Mouse (Mus musculus) embryonic facial prominence, embryonic 13.5 days (tissue): ENCODE measurements at regions not wholly inside any gene's neighbourhood (a gene's known extent, or its start where the extent isn't known, plus 50 kb on each side); places are given as distances from the start of the nearest gene placed in this dataset.

ENCODE experiments used
- ATAC-seq: fragments of 200-750 bp; cut with Nextera tagmentation; 2 replicates; pipeline ENCODE4 v1.8.0; 2017; ENCODE audit warnings: low read depth; ENCODE audit not compliant: insufficient number of reproducible peaks, insufficient read depth, low FRiP score, low TSS enrichment
- H3K27ac ChIP-seq: fragments of 300-500 bp; sonication (generic); 2 replicates; pipeline ENCODE4 v1.5.1; 2015; ENCODE audit warnings: moderate library complexity, mild to moderate bottlenecking, inconsistent platforms
- H3K27me3 ChIP-seq: fragments of 300-500 bp; sonication (generic); 2 replicates; pipeline ENCODE4 v1.6.1; 2015; ENCODE audit warnings: mild to moderate bottlenecking, inconsistent platforms
- H3K36me3 ChIP-seq: fragments of 300-500 bp; sonication (generic); 2 replicates; pipeline ENCODE4 v1.6.1; 2015; ENCODE audit warnings: mild to moderate bottlenecking, inconsistent platforms
- H3K4me1 ChIP-seq: fragments of 300-500 bp; sonication (generic); 2 replicates; pipeline ENCODE4 v1.6.1; 2015; ENCODE audit warnings: inconsistent platforms
- H3K4me2 ChIP-seq: fragments of 300-500 bp; sonication (generic); 2 replicates; pipeline ENCODE4 v1.6.1; 2015; ENCODE audit warnings: moderate library complexity, mild to moderate bottlenecking, inconsistent platforms
- H3K4me3 ChIP-seq: fragments of 300-500 bp; sonication (generic); 2 replicates; pipeline ENCODE4 v1.5.1; 2015; ENCODE audit warnings: mild to moderate bottlenecking, inconsistent platforms
- H3K9ac ChIP-seq: fragments of 300-500 bp; sonication (generic); 2 replicates; pipeline ENCODE4 v1.6.1; 2015; ENCODE audit warnings: mild to moderate bottlenecking, inconsistent platforms
- H3K9me3 ChIP-seq: fragments of 300-500 bp; sonication (generic); 2 replicates; pipeline ENCODE4 v1.6.1; 2016; ENCODE audit warnings: inconsistent platforms
- WGBS: fragments of 180-500 bp; shearing (Covaris S2); methylation state at CpG from one replicate; pipeline ENCODE4 v1.1.7; 2015; ENCODE audit warnings: mixed read lengths; 5-methylcytosine and 5-hydroxymethylcytosine counted together

DNA sequence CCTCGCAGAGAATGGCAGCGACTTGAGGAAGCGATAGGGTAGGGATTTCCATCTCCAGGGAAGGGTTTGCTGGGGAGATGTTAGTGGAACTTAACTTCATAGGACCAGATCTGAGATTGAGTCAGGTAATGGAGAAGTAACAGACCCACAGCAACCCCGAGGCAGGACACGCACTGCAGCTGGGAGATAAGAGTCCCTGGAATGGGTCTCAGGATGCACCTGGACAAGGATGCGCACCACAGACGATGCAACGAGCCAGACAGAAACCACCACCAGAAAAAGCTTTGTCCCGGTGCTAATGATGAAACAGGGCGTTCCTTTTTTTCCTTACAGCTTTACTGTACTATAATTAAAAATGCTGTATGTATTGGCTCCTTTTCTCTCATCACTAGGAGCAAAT lies 470.9 kb upstream of the Jarid2 start:
- no peak overlapping the region for H3K4me2 ChIP-seq
- ATAC-seq: no peak
- H3K27me3 ChIP-seq: no peaks in the 10 kb centered on the region
- no peak overlapping the region for H3K4me3 ChIP-seq
- no peaks in the 10 kb centered on the region for H3K9me3 ChIP-seq
- no peak overlapping the region for H3K27ac ChIP-seq
- WGBS: 93% methylated on average over 10 of the region's 10 CpGs
- H3K4me1 ChIP-seq: peaks cover 11% of the 10 kb centered on the region
- no peaks in the 10 kb centered on the region for H3K36me3 ChIP-seq
- no peak overlapping the region for H3K9ac ChIP-seq

DNA sequence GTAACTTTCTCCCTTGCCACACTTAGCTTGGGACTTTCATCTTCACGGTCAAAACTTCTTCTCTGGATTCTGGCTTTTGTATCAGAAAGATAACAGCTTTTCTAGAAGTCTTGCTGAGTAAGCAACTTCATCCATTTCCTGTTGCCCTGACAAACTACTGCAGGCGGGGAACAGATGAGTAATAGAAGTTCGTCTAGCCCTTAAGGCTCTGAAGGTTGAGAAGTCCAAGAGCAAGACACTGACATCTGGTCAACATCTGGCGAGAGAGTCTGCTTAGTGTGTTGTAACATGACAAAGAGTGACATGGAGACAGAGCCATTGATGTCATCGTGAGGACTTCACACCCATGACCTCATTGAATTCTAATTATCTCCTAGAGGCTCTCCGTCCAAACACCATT lies 469.2 kb upstream of the Jarid2 start:
- H3K4me2 ChIP-seq: no peak overlapping the region
- H3K36me3 ChIP-seq: no peaks in the 10 kb centered on the region
- peaks cover 11% of the 10 kb centered on the region for H3K4me1 ChIP-seq
- no peak overlapping the region for H3K4me3 ChIP-seq
- ATAC-seq: no peak
- H3K27ac ChIP-seq: no peak overlapping the region
- no peaks in the 10 kb centered on the region for H3K9me3 ChIP-seq
- H3K9ac ChIP-seq: no peak overlapping the region
- WGBS: 58% methylated on average over 6 of the region's 6 CpGs
- no peaks in the 10 kb centered on the region for H3K27me3 ChIP-seq

DNA sequence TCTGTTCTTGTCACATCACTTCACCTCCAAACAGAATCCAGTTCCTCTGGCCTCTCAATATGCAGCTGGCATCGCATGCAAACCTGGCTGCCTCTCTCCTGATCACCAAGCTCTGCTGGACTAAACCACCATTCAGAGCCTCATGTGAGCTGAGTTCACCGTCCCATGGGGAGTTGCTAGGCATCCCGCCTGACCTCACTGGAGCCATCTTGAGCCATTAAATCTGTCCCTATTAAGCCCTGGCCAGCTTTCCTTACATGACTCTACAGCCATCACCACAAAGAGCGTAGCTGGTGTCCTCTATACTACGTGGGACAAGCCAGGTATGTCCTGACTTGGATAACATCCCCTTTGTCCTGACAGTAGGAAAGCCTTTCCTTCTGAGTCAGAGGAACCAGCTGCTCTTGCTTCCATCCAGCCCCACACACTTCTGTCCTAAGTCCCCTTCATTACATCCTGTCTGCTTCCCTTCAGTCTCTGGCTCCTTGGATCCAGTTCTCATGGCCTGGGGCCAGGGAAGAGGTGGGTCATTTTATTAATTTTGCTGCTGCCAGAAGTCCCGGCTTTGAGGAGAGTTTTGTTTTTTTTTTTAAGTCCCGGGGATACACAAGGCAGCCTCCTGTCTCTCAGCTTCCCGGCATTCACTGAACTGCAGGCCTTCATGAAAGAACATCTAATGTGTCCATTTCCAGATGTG lies 468.5 kb upstream of the Jarid2 start:
- no peak for ATAC-seq
- no peak overlapping the region for H3K9ac ChIP-seq
- no peaks in the 10 kb centered on the region for H3K9me3 ChIP-seq
- 53% methylated on average over 8 of the region's 8 CpGs for WGBS
- no peaks in the 10 kb centered on the region for H3K36me3 ChIP-seq
- H3K27ac ChIP-seq: no peak overlapping the region
- no peak overlapping the region for H3K4me2 ChIP-seq
- H3K27me3 ChIP-seq: no peaks in the 10 kb centered on the region
- H3K4me3 ChIP-seq: no peak overlapping the region
- peaks cover 11% of the 10 kb centered on the region for H3K4me1 ChIP-seq

DNA sequence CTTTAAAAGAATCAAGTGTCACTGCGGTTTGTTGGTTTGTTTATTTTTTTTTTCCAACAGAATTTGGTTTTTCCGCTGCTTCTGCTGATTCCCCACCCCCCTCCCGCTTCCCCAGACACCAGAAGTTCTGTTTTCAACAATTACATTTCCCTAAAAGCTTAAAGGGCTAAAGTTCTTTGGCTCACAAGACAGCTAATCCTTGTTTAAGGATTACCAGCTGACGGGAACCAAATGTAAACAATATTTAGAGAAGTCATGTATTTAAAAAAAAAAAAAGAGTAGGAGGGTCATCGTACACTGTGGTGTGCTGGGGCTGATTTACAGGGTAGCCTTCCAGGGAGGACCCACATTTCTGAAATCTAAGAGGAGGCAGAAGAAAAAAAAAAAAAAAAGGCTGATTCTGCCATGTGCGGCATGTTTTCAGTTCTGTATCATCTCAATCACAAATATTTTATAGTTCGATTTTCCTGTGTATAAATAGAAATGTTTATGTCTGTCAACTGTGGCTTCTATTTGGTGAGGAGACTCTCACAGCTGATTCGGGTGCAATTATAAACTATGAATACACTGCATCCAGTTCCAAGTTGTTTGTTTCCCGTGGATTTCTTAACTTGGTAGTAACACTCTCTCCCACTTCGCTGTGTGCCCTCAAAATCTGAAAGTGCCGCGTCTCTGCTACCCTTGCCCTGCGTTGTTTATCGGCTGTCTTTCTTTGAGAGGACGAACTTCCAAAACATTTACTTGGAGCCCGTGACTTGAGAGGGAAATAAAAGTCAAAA lies 456.3 kb upstream of the Jarid2 start:
- no peak overlapping the region for H3K9ac ChIP-seq
- H3K4me2 ChIP-seq: 0 out of 2 replicates have a peak overlapping the region, but pooled peaks have one; percentile 20
- H3K4me3 ChIP-seq: no peak overlapping the region
- H3K36me3 ChIP-seq: no peaks in the 10 kb centered on the region
- 51% methylated on average over 16 of the region's 16 CpGs for WGBS
- no peak overlapping the region for H3K27ac ChIP-seq
- no peak for ATAC-seq
- H3K27me3 ChIP-seq: no peaks in the 10 kb centered on the region
- H3K4me1 ChIP-seq: peaks cover 9% of the 10 kb centered on the region; the same call in 1 of the 2 replicates
- H3K9me3 ChIP-seq: no peaks in the 10 kb centered on the region

DNA sequence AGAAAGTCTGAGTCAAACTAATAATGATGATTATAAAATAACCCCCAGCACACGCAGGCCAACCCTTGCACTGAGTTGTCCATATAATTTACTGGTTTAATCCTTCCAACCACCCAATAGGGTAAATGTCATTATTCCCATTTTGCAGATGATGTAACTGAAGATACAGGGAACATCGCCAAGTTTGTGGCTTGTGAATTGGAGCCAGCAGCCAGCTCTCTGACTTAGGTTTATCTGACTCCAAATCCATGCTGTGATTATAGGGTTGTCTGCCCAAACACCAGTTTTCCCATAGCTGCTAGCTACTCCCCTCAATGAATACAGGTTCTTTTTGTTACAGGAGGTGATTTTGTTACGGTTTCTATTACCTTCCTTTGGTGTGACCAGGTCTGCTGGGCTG lies 451.3 kb upstream of the Jarid2 start:
- Histone ChIP-seq H3K4me1 (peaks cover 23% of the 10 kb centered on the region), H3K36me3 (no peaks in the 10 kb centered on the region), H3K9me3 (no peaks in the 10 kb centered on the region), H3K27me3 (peaks cover 6% of the 10 kb centered on the region; the same call in 1 of the 2 replicates), H3K9ac (no peak overlapping the region), H3K27ac (no peak overlapping the region), H3K4me3 (no peak overlapping the region), H3K4me2 (no peak overlapping the region)
- no peak for ATAC-seq
- WGBS: 67% methylated on average over 3 of the region's 3 CpGs

DNA sequence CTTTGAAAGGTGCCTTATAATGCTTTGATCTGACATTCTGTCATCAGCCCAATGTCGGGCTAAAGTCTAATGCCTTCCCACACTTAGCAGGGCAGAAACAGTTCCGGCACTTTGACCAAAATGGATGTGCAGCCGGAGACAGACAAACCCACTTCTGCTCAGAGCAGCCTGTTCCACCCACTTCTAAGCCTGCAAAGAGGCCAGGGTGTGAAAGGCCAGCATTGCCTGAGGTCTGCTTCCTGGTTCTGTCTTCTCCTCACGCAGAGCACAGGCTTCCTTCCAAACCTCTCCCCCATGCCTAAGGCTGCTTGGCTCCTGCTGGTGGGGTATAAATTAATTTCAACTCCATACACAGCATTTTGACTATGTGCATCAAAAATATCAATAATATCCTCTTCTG lies 450.2 kb upstream of the Jarid2 start:
- Histone ChIP-seq H3K27me3 (peaks cover 6% of the 10 kb centered on the region; the same call in 1 of the 2 replicates), H3K4me1 (peaks cover 19% of the 10 kb centered on the region), H3K4me2 (no peak overlapping the region), H3K9me3 (no peaks in the 10 kb centered on the region), H3K9ac (no peak overlapping the region), H3K4me3 (no peak overlapping the region), H3K36me3 (no peaks in the 10 kb centered on the region), H3K27ac (no peak overlapping the region)
- WGBS: 32% methylated on average over 4 of the region's 4 CpGs
- no peak for ATAC-seq

DNA sequence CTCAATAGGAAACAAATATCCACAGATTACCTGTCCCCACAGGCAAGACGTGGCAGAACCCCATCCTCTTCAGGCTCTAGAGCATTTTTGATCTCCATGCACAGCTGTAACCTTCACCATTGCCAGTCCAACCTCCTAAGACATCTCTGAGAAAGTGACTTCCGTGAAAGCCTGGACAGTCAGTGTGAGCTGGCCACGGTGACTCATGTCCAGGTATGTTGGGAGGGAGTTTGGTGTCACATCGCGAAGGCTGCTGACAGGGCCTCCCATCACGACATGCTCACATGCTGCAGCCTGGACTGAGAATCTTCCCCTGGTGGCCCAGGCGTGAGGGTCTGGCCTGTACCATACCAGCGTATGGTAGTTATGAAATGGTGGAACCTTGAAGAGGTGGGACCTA lies 449.0 kb upstream of the Jarid2 start:
- 94% methylated on average over 8 of the region's 8 CpGs for WGBS
- no peaks in the 10 kb centered on the region for H3K36me3 ChIP-seq
- no peak for ATAC-seq
- H3K4me3 ChIP-seq: no peak overlapping the region
- no peak overlapping the region for H3K4me2 ChIP-seq
- no peaks in the 10 kb centered on the region for H3K9me3 ChIP-seq
- H3K4me1 ChIP-seq: peaks cover 19% of the 10 kb centered on the region
- H3K27ac ChIP-seq: no peak overlapping the region
- no peak overlapping the region for H3K9ac ChIP-seq
- H3K27me3 ChIP-seq: peaks cover 6% of the 10 kb centered on the region; the same call in 1 of the 2 replicates

DNA sequence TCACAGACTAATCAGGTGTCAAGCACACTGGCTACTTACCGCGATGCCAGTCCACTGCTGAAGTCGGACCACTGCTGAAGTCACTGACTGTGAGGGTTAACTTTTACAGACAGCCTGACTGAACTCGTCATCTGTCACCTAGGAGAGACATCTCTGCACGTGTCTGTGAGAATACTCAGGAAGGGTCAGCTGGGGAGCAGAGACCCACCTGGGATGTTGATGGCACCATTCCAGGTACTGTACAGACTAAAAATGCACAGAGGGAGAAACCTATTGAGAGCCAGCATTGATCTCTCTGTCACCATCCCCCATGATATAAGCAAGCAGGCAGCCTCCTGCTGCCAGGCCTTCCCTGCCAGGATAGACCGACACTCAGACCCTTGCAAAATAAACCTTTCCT lies 447.5 kb upstream of the Jarid2 start:
- Histone ChIP-seq H3K27ac (no peak overlapping the region), H3K9me3 (no peaks in the 10 kb centered on the region), H3K4me2 (no peak overlapping the region), H3K4me3 (no peak overlapping the region), H3K9ac (no peak overlapping the region), H3K36me3 (no peaks in the 10 kb centered on the region), H3K27me3 (peaks cover 6% of the 10 kb centered on the region; the same call in 1 of the 2 replicates), H3K4me1 (peaks cover 19% of the 10 kb centered on the region)
- no peak for ATAC-seq
- 71% methylated on average over 6 of the region's 6 CpGs for WGBS

DNA sequence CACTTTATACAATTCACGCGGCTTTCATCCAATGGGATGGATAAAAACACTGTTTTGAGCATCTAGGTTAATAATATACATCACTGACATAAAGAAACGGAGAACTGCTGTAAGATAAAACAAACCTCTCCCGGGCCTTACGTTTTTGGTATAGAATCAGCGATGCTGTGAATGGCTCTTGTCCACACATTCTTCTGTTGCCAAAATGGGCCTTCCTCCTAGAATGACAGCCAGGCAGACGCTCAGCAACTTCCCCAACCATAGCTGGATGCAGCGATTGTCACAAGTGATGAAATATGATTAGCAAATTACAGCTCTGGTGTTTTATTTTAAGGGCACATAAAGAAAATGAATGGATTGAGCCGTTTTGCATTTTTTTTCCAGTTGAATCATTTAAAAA lies 447.0 kb upstream of the Jarid2 start:
- peaks cover 6% of the 10 kb centered on the region; the same call in 1 of the 2 replicates for H3K27me3 ChIP-seq
- WGBS: 73% methylated on average over 9 of the region's 9 CpGs
- H3K9me3 ChIP-seq: no peaks in the 10 kb centered on the region
- no peak overlapping the region for H3K27ac ChIP-seq
- H3K4me2 ChIP-seq: no peak overlapping the region
- no peaks in the 10 kb centered on the region for H3K36me3 ChIP-seq
- no peak overlapping the region for H3K4me3 ChIP-seq
- ATAC-seq: no peak
- no peak overlapping the region for H3K9ac ChIP-seq
- H3K4me1 ChIP-seq: peaks cover 19% of the 10 kb centered on the region

DNA sequence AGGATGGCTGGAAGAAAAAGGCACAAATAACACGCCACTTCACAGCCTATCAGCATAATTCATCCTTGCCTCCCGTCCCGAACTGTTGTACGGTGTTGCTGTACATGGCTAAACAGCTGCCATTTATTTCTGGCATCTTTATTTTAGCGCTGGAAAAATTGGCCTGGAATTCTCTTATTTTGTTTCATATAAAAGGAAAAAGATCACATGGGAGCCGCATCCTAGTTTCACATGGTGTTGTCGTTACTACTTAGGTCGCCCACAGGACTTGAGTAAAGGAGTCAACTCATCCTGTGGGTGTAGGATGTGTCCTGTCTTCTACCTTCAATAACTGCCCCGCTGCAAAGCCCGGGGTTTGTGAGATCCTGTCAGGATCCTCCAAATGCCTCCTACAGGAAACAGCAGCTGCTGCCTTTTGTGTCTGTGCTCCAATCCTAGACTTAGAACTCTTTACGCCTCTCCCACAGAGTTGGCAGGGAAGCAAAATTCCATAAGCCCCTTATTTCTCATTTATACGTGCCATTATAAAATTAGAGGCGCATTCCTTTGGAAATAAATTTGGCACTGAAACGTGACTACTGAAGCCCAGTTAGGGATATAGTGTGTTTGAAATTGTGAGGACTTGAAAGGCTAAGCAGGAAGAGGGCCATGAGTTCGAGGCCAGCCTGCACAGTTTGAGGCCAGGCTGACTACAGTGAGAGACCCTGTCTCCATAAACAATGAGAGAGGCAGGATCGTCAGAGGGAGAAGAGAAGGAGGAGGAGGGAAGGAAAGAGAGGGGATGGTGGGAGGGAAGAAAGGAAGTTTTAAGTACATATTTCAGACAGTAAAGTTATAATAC lies 446.3 kb upstream of the Jarid2 start:
- ATAC-seq: no peak
- H3K27me3 ChIP-seq: peaks cover 6% of the 10 kb centered on the region; the same call in 1 of the 2 replicates
- no peak overlapping the region for H3K27ac ChIP-seq
- no peak overlapping the region for H3K9ac ChIP-seq
- no peaks in the 10 kb centered on the region for H3K36me3 ChIP-seq
- peaks cover 19% of the 10 kb centered on the region for H3K4me1 ChIP-seq
- H3K4me3 ChIP-seq: no peak overlapping the region
- 59% methylated on average over 16 of the region's 16 CpGs for WGBS
- no peaks in the 10 kb centered on the region for H3K9me3 ChIP-seq
- no peak overlapping the region for H3K4me2 ChIP-seq

DNA sequence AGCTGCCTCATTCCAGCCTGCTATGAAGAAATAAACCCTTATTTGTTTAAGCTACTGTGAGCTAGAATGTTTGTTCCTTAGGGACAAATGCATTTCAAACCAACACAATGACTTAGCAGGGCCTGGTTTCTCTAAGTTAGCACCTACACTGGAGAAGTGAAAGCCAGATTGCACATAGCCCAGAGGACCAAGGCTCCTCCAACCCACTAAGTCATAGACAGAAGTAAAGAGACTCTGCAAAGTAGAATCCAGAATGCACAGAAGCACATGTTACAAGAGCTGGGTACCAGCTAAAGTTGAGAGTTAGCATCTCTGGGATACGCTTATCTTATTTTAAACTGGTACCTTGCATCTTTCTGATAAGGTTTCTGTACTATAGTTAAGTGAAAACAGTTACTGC lies 443.4 kb upstream of the Jarid2 start:
- Histone ChIP-seq H3K27me3 (peaks cover 6% of the 10 kb centered on the region; the same call in 1 of the 2 replicates), H3K4me2 (no peak overlapping the region), H3K27ac (no peak overlapping the region), H3K9ac (no peak overlapping the region), H3K4me3 (no peak overlapping the region), H3K4me1 (peaks cover 13% of the 10 kb centered on the region; the same call in 1 of the 2 replicates), H3K9me3 (peaks cover 8% of the 10 kb centered on the region), H3K36me3 (no peaks in the 10 kb centered on the region)
- no peak for ATAC-seq
- WGBS: 87% methylated on average over 1 of the region's 1 CpGs
